Mouse (Mus musculus): ENCODE data around the gene Agrp. TPM values are rescaled to one million over a fixed set of nuclear protein-coding genes. Genes with fewer than 3 reads are reported as not detected.
A peak's percentile ranks its signal among the peaks of the same experiment; 100 is the strongest.

Agrp gene
- total and polyA plus RNA-seq, 2 experiments from 2014 or later: 0.90 TPM; not detected in 1

GRCm38 (mm10) chr8:105542808-105543207 is 94.4 kb downstream of the Agrp start:
- Histone ChIP-seq H3K36me3 (ENCODE audit: insufficient read depth) (peaks cover 25% of the 10 kb centered on the region), H3K9me3 (ENCODE audit: low read length) (no peaks in the 10 kb centered on the region), H3K27me3 (ENCODE audit: insufficient read depth, low read length) (no peaks in the 10 kb centered on the region), H3K4me2 (ENCODE audit: low read depth) (no peak overlapping the region), H3K9ac (no peak overlapping the region), H3K4me3 (ENCODE audit: low read depth, low read length) (no peak overlapping the region), H3K4me1 (ENCODE audit: insufficient read depth) (no peaks in the 10 kb centered on the region), H3K27ac (ENCODE audit: low read depth, low read length) (no peak overlapping the region)
- no peak for DNase-seq
- ATAC-seq: no peak
- no peak for TF ChIP-seq CTCF (IDR thresholded peaks at IDR 0.05; ENCODE audit: low read depth)
- WGBS: 97% methylated on average over 2 of the region's 2 CpGs

- H3K36me3 ChIP-seq (ENCODE audit: insufficient read depth): peaks cover 31% of the 10 kb centered on the region
- H3K27me3 ChIP-seq (ENCODE audit: insufficient read depth, low read length): no peaks in the 10 kb centered on the region
- H3K4me1 ChIP-seq (ENCODE audit: insufficient read depth): no peaks in the 10 kb centered on the region
- DNase-seq (no peak), ATAC-seq (no peak)
- no peak for TF ChIP-seq CTCF (IDR thresholded peaks at IDR 0.05; ENCODE audit: low read depth)
- H3K4me3 ChIP-seq (ENCODE audit: low read depth, low read length): no peak overlapping the region
- H3K9me3 ChIP-seq (ENCODE audit: low read length): no peaks in the 10 kb centered on the region
- H3K4me2 ChIP-seq (ENCODE audit: low read depth): no peak overlapping the region
- 85% methylated on average over 3 of the region's 3 CpGs for WGBS
- H3K27ac ChIP-seq (ENCODE audit: low read depth, low read length): no peak overlapping the region
- H3K9ac ChIP-seq: no peak overlapping the region
Observed at GRCm38 (mm10) chr8:105542032-105542656, 95.0 kb downstream of the Agrp start.

GRCm38 (mm10) chr8:105538940-105539339 is 98.3 kb downstream of the Agrp start:
- ATAC-seq (no peak), DNase-seq (no peak)
- TF ChIP-seq CTCF (IDR thresholded peaks at IDR 0.05; ENCODE audit: low read depth): no peak
- 90% methylated on average over 4 of the region's 4 CpGs for WGBS
- Histone ChIP-seq H3K9me3 (ENCODE audit: low read length) (no peaks in the 10 kb centered on the region), H3K9ac (no peak overlapping the region), H3K4me2 (ENCODE audit: low read depth) (no peak overlapping the region), H3K36me3 (ENCODE audit: insufficient read depth) (peaks cover 39% of the 10 kb centered on the region), H3K4me3 (ENCODE audit: low read depth, low read length) (no peak overlapping the region), H3K4me1 (ENCODE audit: insufficient read depth) (no peaks in the 10 kb centered on the region), H3K27me3 (ENCODE audit: insufficient read depth, low read length) (no peaks in the 10 kb centered on the region), H3K27ac (ENCODE audit: low read depth, low read length) (no peak overlapping the region)

- Histone ChIP-seq H3K36me3 (ENCODE audit: insufficient read depth) (peaks cover 48% of the 10 kb centered on the region), H3K4me1 (ENCODE audit: insufficient read depth) (no peaks in the 10 kb centered on the region), H3K9me3 (ENCODE audit: low read length) (no peaks in the 10 kb centered on the region), H3K9ac (no peak overlapping the region), H3K27me3 (ENCODE audit: insufficient read depth, low read length) (no peaks in the 10 kb centered on the region), H3K4me3 (ENCODE audit: low read depth, low read length) (no peak overlapping the region), H3K4me2 (ENCODE audit: low read depth) (no peak overlapping the region), H3K27ac (ENCODE audit: low read depth, low read length) (no peak overlapping the region)
- no peak for TF ChIP-seq CTCF (IDR thresholded peaks at IDR 0.05; ENCODE audit: low read depth)
- ATAC-seq (no peak), DNase-seq (no peak)
- WGBS: 88% methylated on average over 6 of the region's 6 CpGs
Observed at GRCm38 (mm10) chr8:105537011-105537677, 100.0 kb downstream of the Agrp start.

DNA sequence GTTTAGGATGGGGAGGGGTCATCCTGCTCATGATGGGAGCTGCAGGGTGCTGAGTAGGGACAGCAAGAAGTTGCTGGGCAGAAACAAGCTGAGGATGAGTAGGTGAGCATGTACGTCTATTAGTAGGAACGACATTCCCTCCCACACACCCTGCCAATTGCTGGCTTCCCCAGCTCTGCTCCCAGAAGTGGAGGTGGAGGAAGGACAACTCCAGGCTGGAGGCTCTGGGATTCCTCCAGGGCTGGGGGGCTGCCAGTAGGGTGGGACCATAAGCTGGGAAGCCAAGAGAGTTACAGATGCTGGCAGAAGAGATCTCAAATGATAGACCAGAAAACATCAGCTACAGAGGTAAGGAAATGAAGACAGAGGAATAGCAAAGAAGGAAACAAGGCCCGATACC is 100.6 kb downstream of the Agrp start:
- Histone ChIP-seq H3K9me3 (ENCODE audit: low read length) (no peaks in the 10 kb centered on the region), H3K4me1 (ENCODE audit: insufficient read depth) (no peaks in the 10 kb centered on the region), H3K4me3 (ENCODE audit: low read depth, low read length) (no peak overlapping the region), H3K27me3 (ENCODE audit: insufficient read depth, low read length) (no peaks in the 10 kb centered on the region), H3K27ac (ENCODE audit: low read depth, low read length) (no peak overlapping the region), H3K9ac (no peak overlapping the region), H3K36me3 (ENCODE audit: insufficient read depth) (peaks cover 45% of the 10 kb centered on the region), H3K4me2 (ENCODE audit: low read depth) (no peak overlapping the region)
- no peak for TF ChIP-seq CTCF (IDR thresholded peaks at IDR 0.05; ENCODE audit: low read depth)
- no peak for ATAC-seq
- 86% methylated on average over 3 of the region's 3 CpGs for WGBS
- no peak for DNase-seq

- no peak overlapping the region for H3K4me3 ChIP-seq (ENCODE audit: low read depth, low read length)
- no peaks in the 10 kb centered on the region for H3K9me3 ChIP-seq (ENCODE audit: low read length)
- no peaks in the 10 kb centered on the region for H3K4me1 ChIP-seq (ENCODE audit: insufficient read depth)
- H3K36me3 ChIP-seq (ENCODE audit: insufficient read depth): peaks cover 55% of the 10 kb centered on the region
- no peak overlapping the region for H3K9ac ChIP-seq
- DNase-seq (peak; percentile 77), ATAC-seq (peak; percentile 51)
- no peaks in the 10 kb centered on the region for H3K27me3 ChIP-seq (ENCODE audit: insufficient read depth, low read length)
- H3K27ac ChIP-seq (ENCODE audit: low read depth, low read length): no peak overlapping the region
- peak; percentile 79 for TF ChIP-seq CTCF (IDR thresholded peaks at IDR 0.05; ENCODE audit: low read depth)
- WGBS: 0% methylated on average over 1 of the region's 1 CpGs
- no peak overlapping the region for H3K4me2 ChIP-seq (ENCODE audit: low read depth)
Observed at GRCm38 (mm10) chr8:105533892-105534329, 103.3 kb downstream of the Agrp start.

DNA sequence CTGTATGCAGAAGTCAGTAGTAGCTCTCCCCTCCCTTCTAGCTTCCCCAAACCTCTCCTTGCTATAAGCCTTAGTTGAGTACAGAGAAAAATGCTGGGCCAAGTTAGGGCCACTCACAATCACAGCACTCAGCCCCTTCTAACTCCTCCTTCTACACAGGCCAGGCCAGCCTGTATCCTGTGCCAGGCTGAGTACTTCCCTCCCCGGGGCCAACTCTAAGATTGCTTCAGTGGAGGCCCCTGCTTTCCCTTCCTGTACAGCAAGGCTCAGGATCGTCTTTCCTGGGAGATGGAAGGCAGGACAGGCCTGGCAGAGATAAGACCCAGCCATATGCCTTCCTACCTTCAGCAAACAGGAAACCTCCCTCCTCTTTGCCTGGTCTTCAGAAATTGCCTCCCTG is 103.8 kb downstream of the Agrp start:
- no peak overlapping the region for H3K27ac ChIP-seq (ENCODE audit: low read depth, low read length)
- ATAC-seq: no peak
- no peaks in the 10 kb centered on the region for H3K4me1 ChIP-seq (ENCODE audit: insufficient read depth)
- no peak overlapping the region for H3K4me3 ChIP-seq (ENCODE audit: low read depth, low read length)
- H3K27me3 ChIP-seq (ENCODE audit: insufficient read depth, low read length): no peaks in the 10 kb centered on the region
- no peak for TF ChIP-seq CTCF (IDR thresholded peaks at IDR 0.05; ENCODE audit: low read depth)
- H3K4me2 ChIP-seq (ENCODE audit: low read depth): no peak overlapping the region
- H3K9ac ChIP-seq: no peak overlapping the region
- 33% methylated on average over 2 of the region's 2 CpGs for WGBS
- peaks cover 56% of the 10 kb centered on the region for H3K36me3 ChIP-seq (ENCODE audit: insufficient read depth)
- no peaks in the 10 kb centered on the region for H3K9me3 ChIP-seq (ENCODE audit: low read length)
- DNase-seq: no peak

Data from forebrain, postnatal 0 days (tissue).